Comparison of ENCODE assay signal across 18 mouse cellular contexts in the genomic region with DNA sequence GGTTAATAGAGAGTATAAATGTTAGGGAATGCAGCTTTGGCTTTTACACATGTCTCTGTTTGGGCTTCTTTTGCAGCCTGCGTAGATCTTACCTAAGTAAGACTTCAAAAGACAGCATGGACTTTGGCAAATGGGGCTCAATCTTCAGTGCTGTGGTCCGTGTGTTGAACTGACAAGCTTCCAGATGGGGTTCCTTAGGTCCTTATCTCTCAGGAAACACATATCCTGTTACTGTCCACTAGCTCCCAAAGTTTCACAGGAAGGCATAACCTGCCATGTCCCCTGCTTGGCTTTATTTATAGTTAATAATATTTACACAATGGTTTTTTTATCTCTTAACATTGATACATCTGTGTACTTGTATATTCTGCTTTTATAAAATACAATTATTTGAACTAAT.
A peak's percentile ranks its signal among the peaks of the same experiment; 100 is the strongest.
DNase-seq lines count a peak whose midpoint lies in the region; ATAC-seq and TF ChIP-seq lines count a peak whose summit lies in the region.
"Had no signal": no experiment of that assay in that cellular context is flagged by ENCODE, and none has a peak within 500 bp of the region (broad histone marks: within the 10 kb centered on the region; RNA-seq: fewer than 3 reads in every experiment).

No protein-coding gene starts in this region.

- H3K9ac ChIP-seq in heart, embryonic 11.5 days (ENCODE audit: low read depth, low read length): no peak overlapping the region
- no peak overlapping the region for H3K9ac ChIP-seq in lung, embryonic 14.5 days
- H3K9ac ChIP-seq in hindbrain, embryonic 14.5 days: no peak overlapping the region
- H3K9ac ChIP-seq in intestine, embryonic 15.5 days: no peak overlapping the region
- H3K9ac ChIP-seq: hindbrain, embryonic 12.5 days; limb, embryonic 15.5 days; stomach, embryonic 15.5 days had no signal

- WGBS in heart, embryonic 11.5 days (ENCODE audit: insufficient replicate concordance): 50% methylated on average over 2 of the region's 2 CpGs
- 58% methylated on average over 2 of the region's 2 CpGs for WGBS in lung, embryonic 14.5 days
- 82% methylated on average over 2 of the region's 2 CpGs for WGBS in hindbrain, embryonic 14.5 days
- WGBS in intestine, embryonic 15.5 days: 60% methylated on average over 2 of the region's 2 CpGs

- no peak overlapping the region for H3K4me3 ChIP-seq in heart, embryonic 11.5 days (ENCODE audit: low read depth, low read length)
- no peak overlapping the region for H3K4me3 ChIP-seq in lung, embryonic 14.5 days (ENCODE audit: low read depth, low read length)
- H3K4me3 ChIP-seq in hindbrain, embryonic 14.5 days (replicated peaks; ENCODE audit: low read length): no peak overlapping the region
- H3K4me3 ChIP-seq in intestine, embryonic 15.5 days (replicated peaks): no peak overlapping the region
- H3K4me3 ChIP-seq: hindbrain, embryonic 12.5 days; limb, embryonic 15.5 days; megakaryocyte, embryonic 14.5 days; stomach, embryonic 15.5 days had no signal

- no peaks in the 10 kb centered on the region for H3K9me3 ChIP-seq in heart, embryonic 11.5 days (replicated peaks; ENCODE audit: control insufficient read depth, low read length)
- H3K9me3 ChIP-seq in lung, embryonic 14.5 days (ENCODE audit: low read depth, low read length): no peaks in the 10 kb centered on the region
- no peaks in the 10 kb centered on the region for H3K9me3 ChIP-seq in hindbrain, embryonic 14.5 days (ENCODE audit: control insufficient read depth, low read length)
- H3K9me3 ChIP-seq in intestine, embryonic 15.5 days: no peaks in the 10 kb centered on the region
- H3K9me3 ChIP-seq: hindbrain, embryonic 12.5 days; limb, embryonic 15.5 days; megakaryocyte, embryonic 14.5 days; stomach, embryonic 15.5 days had no signal

- no peak overlapping the region for H3K27ac ChIP-seq in heart, embryonic 11.5 days (ENCODE audit: low read depth, low read length)
- H3K27ac ChIP-seq in lung, embryonic 14.5 days (ENCODE audit: low read depth): no peak overlapping the region
- no peak overlapping the region for H3K27ac ChIP-seq in hindbrain, embryonic 14.5 days
- H3K27ac ChIP-seq in intestine, embryonic 15.5 days: no peak overlapping the region
- H3K27ac ChIP-seq: hindbrain, embryonic 12.5 days; limb, embryonic 15.5 days; stomach, embryonic 15.5 days had no signal

- no peak overlapping the region for H3K4me2 ChIP-seq in heart, embryonic 11.5 days
- H3K4me2 ChIP-seq in lung, embryonic 14.5 days: no peak overlapping the region
- H3K4me2 ChIP-seq in hindbrain, embryonic 14.5 days (replicated peaks): no peak overlapping the region
- no peak overlapping the region for H3K4me2 ChIP-seq in intestine, embryonic 15.5 days (replicated peaks)
- H3K4me2 ChIP-seq: hindbrain, embryonic 12.5 days; limb, embryonic 15.5 days; stomach, embryonic 15.5 days had no signal

- no peaks in the 10 kb centered on the region for H3K4me1 ChIP-seq in heart, embryonic 11.5 days (ENCODE audit: control insufficient read depth, insufficient read depth, low read length)
- H3K4me1 ChIP-seq in lung, embryonic 14.5 days (ENCODE audit: insufficient read depth): no peaks in the 10 kb centered on the region
- no peaks in the 10 kb centered on the region for H3K4me1 ChIP-seq in hindbrain, embryonic 14.5 days (replicated peaks; ENCODE audit: control insufficient read depth, insufficient read depth, low read length)
- H3K4me1 ChIP-seq in intestine, embryonic 15.5 days (replicated peaks): no peaks in the 10 kb centered on the region
- H3K4me1 ChIP-seq: hindbrain, embryonic 12.5 days; limb, embryonic 15.5 days; stomach, embryonic 15.5 days had no signal

- peak; percentile 30 to 70 for DNase-seq in heart, adult 9 months (ENCODE audit: low spot score in 2 of 2)
- peak; percentile 36 for DNase-seq in lung, embryonic 14.5 days
- no peak for DNase-seq in lung, postnatal 4 days
- DNase-seq in kidney, postnatal 25 days: peak; percentile 14 to 50
- DNase-seq in hindbrain, embryonic 14.5 days (ENCODE audit: low spot score): no peak
- DNase-seq: B cell, adult 2 months; cerebellum, adult 11-12 months; cerebellum, postnatal 36 days; right cerebral cortex, postnatal 14 days; thymus, adult 18-20 months; thymus, postnatal 4 days had no signal

- no peaks in the 10 kb centered on the region for H3K27me3 ChIP-seq in heart, embryonic 11.5 days (ENCODE audit: control insufficient read depth, insufficient read depth, low read length)
- H3K27me3 ChIP-seq in lung, embryonic 14.5 days (ENCODE audit: insufficient read depth, low read length): no peaks in the 10 kb centered on the region
- no peaks in the 10 kb centered on the region for H3K27me3 ChIP-seq in hindbrain, embryonic 14.5 days (ENCODE audit: control insufficient read depth, insufficient read depth, low read length)
- no peaks in the 10 kb centered on the region for H3K27me3 ChIP-seq in intestine, embryonic 15.5 days (replicated peaks)
- H3K27me3 ChIP-seq: hindbrain, embryonic 12.5 days; limb, embryonic 15.5 days; megakaryocyte, embryonic 14.5 days; stomach, embryonic 15.5 days had no signal

- no peak for TF ChIP-seq CTCF in lung, embryonic 14.5 days (IDR thresholded peaks at IDR 0.05; ENCODE audit: low read depth)

- ATAC-seq in heart, embryonic 11.5 days (replicated peaks; ENCODE audit: insufficient number of reproducible peaks, low FRiP score, low TSS enrichment): no peak
- no peak for ATAC-seq in lung, embryonic 14.5 days (ENCODE audit: insufficient read depth)
- no peak for ATAC-seq in hindbrain, embryonic 14.5 days (ENCODE audit: low FRiP score)
- ATAC-seq in intestine, embryonic 15.5 days: no peak
- ATAC-seq: inflammation-experienced regulatory T-cells, adult 6 months had no signal

- no peaks in the 10 kb centered on the region for H3K36me3 ChIP-seq in heart, embryonic 11.5 days (ENCODE audit: control insufficient read depth, insufficient read depth, low read length)
- no peaks in the 10 kb centered on the region for H3K36me3 ChIP-seq in lung, embryonic 14.5 days (ENCODE audit: insufficient read depth)
- H3K36me3 ChIP-seq in hindbrain, embryonic 14.5 days (replicated peaks; ENCODE audit: control insufficient read depth, insufficient read depth): no peaks in the 10 kb centered on the region
- H3K36me3 ChIP-seq in intestine, embryonic 15.5 days: no peaks in the 10 kb centered on the region
- H3K36me3 ChIP-seq: hindbrain, embryonic 12.5 days; limb, embryonic 15.5 days; stomach, embryonic 15.5 days had no signal

Comparison
In these comparisons a context has a peak if more than half of its experiments do, and no peak if none do; other contexts are left out.
1. DNase-seq: peak in heart, adult 9 months (2 of 2), lung, embryonic 14.5 days (single experiment) and kidney, postnatal 25 days (2 of 2); none in lung, postnatal 4 days (0 of 2) and hindbrain, embryonic 14.5 days (single experiment).